Mouse (Mus musculus): Measurements from ENCODE around the gene Acvr1.

GRCm38 (mm10) chr2:58488404-58488803 lies 78.6 kb downstream of the Acvr1 start:
- TF ChIP-seq CTCF (IDR thresholded peaks at IDR 0.05; ENCODE audit: low read depth, low read length) = no peak
- TF ChIP-seq EP300 (IDR thresholded peaks at IDR 0.05; ENCODE audit: insufficient read depth, low read depth, low read length) = no peak
- no peak for TF ChIP-seq POLR2A (IDR thresholded peaks at IDR 0.05; ENCODE audit: insufficient read depth, low read length)
